Mouse (Mus musculus): ENCODE data around the gene Doc2b.

DNA sequence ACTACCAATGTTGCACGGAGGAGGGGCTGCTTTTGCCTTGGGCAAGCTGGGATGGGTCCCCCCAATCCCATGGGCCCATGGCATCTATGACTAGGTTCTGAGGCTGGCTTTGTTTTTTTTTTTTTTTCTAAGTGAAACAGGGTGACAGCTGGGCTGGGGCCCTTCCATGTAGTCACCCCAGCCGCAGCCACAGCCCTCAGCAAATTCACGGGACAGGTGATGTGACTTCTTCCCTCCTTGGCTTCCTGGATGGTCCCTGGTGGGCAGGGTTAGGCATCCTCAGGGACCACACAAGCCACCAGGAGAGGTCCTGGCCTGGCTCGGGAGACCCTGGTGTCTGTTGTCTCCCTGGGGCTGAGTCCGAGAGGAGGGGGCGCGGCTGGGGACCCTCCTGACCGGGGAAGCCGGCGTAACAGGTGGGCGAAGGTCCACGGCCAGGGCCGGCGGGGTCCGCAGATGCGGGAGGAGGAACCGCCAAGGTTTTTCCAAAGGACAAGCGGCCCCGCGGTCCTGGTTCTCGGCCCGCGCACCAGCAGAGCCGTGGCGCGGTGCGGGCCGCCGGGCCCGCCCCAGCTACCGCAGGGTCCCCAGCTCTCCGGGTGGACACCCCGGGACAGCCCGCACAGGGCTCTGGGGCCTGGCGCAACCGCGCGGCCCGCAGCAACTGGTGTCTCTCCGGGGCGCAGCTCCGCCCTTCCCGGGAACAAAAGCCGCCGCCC is 1.1 kb downstream of the Doc2b start:
- TF ChIP-seq GATA1 (IDR thresholded peaks at IDR 0.05; ENCODE audit: low read length) (no peak), TAL1 (IDR thresholded peaks at IDR 0.05; ENCODE audit: low read length) (no peak)
